ENCODE assay signal across 8 mouse cellular contexts in genomic region chr11:116368116-116368515, GRCm38 (mm10). TPM values are rescaled to one million over a fixed set of nuclear protein-coding genes. Genes with fewer than 3 reads are reported as not detected.
DNase-seq lines count a peak whose midpoint lies in the region; ATAC-seq lines count a peak whose summit lies in the region.

No protein-coding gene starts in this region.

- DNase-seq in adrenal gland, adult 18-20 months (ENCODE audit: low spot score in 2 of 2): peak; percentile 83 to 85
- peak; percentile 90 for DNase-seq in embryo, embryonic 11 days
- peak; percentile 91 to 96 for DNase-seq in kidney, postnatal 25 days
- DNase-seq in lung, adult 18-20 months: peak; percentile 83 to 88
- DNase-seq in retina, embryonic 14.5 days (ENCODE audit: low spot score): peak; percentile 91
- peak; percentile 95 for DNase-seq in thymus, postnatal 25 days

- ATAC-seq in CD4-positive, CD25-positive, alpha-beta regulatory T cell, adult 4 months: peak; percentile 92
- ATAC-seq in granulocyte monocyte progenitor cell, adult 5-6 weeks (replicated peaks; ENCODE audit: poor library complexity, severe bottlenecking): peak; percentile 91

RNA-seq across cellular contexts. Expression of gene Foxj1, which starts 32.9 kb away (rescaled TPM):
- polyA plus RNA-seq in CD4-positive, CD25-positive, alpha-beta regulatory T cell, adult 4 months (2017; shearing (Covaris generic)): not detected
- under 1 TPM; 0.10 to 0.13 TPM for total RNA-seq in adrenal gland, adult 18-20 months (2021)
- total RNA-seq in granulocyte monocyte progenitor cell, adult 5-6 weeks (2014; fragmentation: Nextera tagmentation): not detected in 2 replicates
- not detected in 2 replicates for total RNA-seq in granulocyte monocyte progenitor cell, adult 5-6 weeks (2017)

RNA-seq across cellular contexts. Expression of gene Rnf157, which starts 44.7 kb away (rescaled TPM):
- 1 to 10 TPM; 8.4 to 8.8 TPM for polyA plus RNA-seq in CD4-positive, CD25-positive, alpha-beta regulatory T cell, adult 4 months (2017; shearing (Covaris generic))
- total RNA-seq in adrenal gland, adult 18-20 months (2021): 1 to 10 TPM; 3.7 to 6.8 TPM
- total RNA-seq in granulocyte monocyte progenitor cell, adult 5-6 weeks (2014; fragmentation: Nextera tagmentation): 13.9 and 19.5 TPM in 2 replicates
- total RNA-seq in granulocyte monocyte progenitor cell, adult 5-6 weeks (2017): 5.9 and 7.5 TPM in 2 replicates

Comparison
In these comparisons a context has a peak if more than half of its experiments do, and no peak if none do; other contexts are left out.
1. Peak in every context shown above with its lines: DNase-seq and ATAC-seq.